Mouse (Mus musculus) bone marrow macrophage, adult 2 months (primary cell): ENCODE measurements around the gene Dhx15. TPM values are rescaled to one million over a fixed set of nuclear protein-coding genes. Genes with fewer than 3 reads are reported as not detected.

Source experiments
- H3K27ac ChIP-seq: 2 replicates; pipeline ENCODE4 v1.5.1; 2012; ENCODE audit warnings: low read depth, low read length; ENCODE audit not compliant: insufficient read depth
- H3K4me1 ChIP-seq: 2 replicates; pipeline ENCODE4 v1.6.1; 2012; ENCODE audit warnings: low read length; ENCODE audit not compliant: control insufficient read depth, insufficient read depth
- H3K4me3 ChIP-seq: 2 replicates; pipeline ENCODE4 v1.5.1; 2012; ENCODE audit warnings: mild to moderate bottlenecking, low read length, moderate library complexity; ENCODE audit not compliant: insufficient read depth
- CTCF ChIP-seq: IDR thresholded peaks from 2 replicates; pipeline ENCODE4 v1.5.1; 2012; ENCODE audit warnings: low read depth, mild to moderate bottlenecking, low read length, moderate library complexity
- POLR2A ChIP-seq: IDR thresholded peaks from 2 replicates; pipeline ENCODE4 v1.6.1; 2012; ENCODE audit warnings: mild to moderate bottlenecking, low read depth, low read length, borderline replicate concordance
- polyA plus RNA-seq: library from polyadenylated mRNA; stranded (reverse); fragments of >200 nt; gene quantifications from 2 replicates; pipeline ENCODE4 v1.2.4, GENCODE M21; 2012; ENCODE audit not compliant: missing spikeins, insufficient read depth, insufficient read length

The Dhx15 gene
- polyA plus RNA-seq, 1 experiment: 86.1 TPM

DNA sequence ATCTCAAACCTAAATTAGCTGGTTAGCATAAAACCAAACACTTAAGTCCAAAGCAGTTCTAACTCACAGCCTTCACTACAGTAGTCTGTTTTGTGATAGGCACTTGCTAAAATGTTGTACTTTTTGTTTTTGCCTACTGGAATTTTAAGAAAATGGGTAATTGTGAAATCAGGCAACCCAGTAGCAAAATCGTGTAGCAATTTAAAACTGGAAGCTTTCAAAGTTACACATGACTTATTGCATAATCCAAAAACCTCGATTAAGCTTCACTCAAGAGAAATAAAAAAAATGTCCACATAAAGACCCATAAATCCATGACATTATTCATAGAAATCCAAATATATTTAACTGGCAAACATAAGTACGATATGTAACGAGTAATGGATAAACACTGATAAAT is 43.2 kb downstream of the Dhx15 start:
- H3K27ac ChIP-seq: peak overlapping the region; percentile 70
- H3K4me3 ChIP-seq: no peak overlapping the region
- peaks cover 15% of the 10 kb centered on the region for H3K4me1 ChIP-seq
- TF ChIP-seq CTCF (no peak), POLR2A (no peak)

DNA sequence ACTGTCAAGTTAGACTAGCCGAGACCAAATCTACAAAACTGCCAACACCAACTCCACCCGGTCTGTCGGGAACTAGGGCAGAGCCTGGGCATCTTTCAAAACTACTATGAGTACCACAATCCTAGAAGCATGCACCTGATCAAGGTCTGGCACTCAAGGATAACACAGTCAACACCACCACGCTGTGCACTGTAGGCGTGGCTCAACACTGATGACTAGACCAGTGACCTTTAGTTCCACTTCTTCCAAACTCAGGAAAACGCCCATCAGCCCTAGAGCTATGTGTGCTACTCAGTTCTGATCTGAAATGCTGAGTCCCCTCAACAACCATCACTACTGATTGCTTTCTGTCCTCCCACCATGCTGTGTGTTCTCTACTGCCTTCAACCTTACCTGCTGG is 44.6 kb downstream of the Dhx15 start:
- TF ChIP-seq CTCF (no peak), POLR2A (no peak)
- Histone ChIP-seq H3K4me3 (no peak overlapping the region), H3K4me1 (peaks cover 22% of the 10 kb centered on the region), H3K27ac (no peak overlapping the region)

GRCm38 (mm10) chr5:52141936-52142335 is 48.4 kb downstream of the Dhx15 start:
- H3K4me3 ChIP-seq: no peak overlapping the region
- no peak overlapping the region for H3K27ac ChIP-seq
- TF ChIP-seq POLR2A (no peak), CTCF (no peak)
- peaks cover 31% of the 10 kb centered on the region for H3K4me1 ChIP-seq

DNA sequence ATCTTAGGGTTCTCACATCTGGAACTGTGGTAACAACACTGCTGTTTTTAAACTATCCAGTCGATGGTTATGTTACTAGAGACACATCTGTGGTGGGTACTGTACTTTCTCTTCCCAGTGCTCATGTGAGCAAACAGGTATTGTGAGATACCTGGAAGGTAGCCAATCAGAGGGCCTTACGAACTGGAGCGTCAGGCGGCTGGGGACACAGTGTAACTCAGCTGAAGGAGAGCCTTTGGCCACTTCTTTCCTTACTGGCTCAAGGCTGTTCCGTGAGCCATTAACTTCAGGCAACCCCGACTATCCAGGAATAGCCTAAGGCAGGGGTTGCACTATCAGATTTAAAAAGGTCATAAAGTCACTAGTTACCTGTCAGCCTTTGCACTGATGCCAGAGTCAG is 51.5 kb downstream of the Dhx15 start:
- Histone ChIP-seq H3K27ac (no peak overlapping the region), H3K4me3 (no peak overlapping the region), H3K4me1 (peaks cover 23% of the 10 kb centered on the region)
- TF ChIP-seq POLR2A (no peak), CTCF (no peak)

DNA sequence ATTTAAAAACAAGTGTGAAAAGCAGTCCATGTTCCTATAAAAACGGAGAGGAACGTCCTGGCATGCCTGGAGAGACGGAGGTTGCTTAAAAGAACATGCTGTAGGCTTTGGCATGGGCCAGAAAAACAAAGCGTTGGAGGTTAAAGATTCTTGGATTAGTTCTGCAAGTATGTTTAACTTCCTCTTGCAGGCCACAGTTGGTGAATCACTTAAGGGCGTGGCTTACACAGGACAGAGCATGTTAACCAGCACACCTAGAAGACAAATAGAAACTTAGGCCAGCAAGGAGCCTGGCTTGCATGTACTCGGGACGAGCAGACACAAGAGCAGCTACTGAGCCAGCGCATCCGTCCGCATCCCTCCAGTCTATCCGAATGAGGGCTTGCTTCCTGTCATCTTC is 52.2 kb downstream of the Dhx15 start:
- Histone ChIP-seq H3K4me1 (peaks cover 23% of the 10 kb centered on the region), H3K27ac (no peak overlapping the region), H3K4me3 (no peak overlapping the region)
- TF ChIP-seq CTCF: no peak
- no peak for TF ChIP-seq POLR2A

GRCm38 (mm10) chr5:52135460-52136141 is 54.7 kb downstream of the Dhx15 start:
- peaks cover 18% of the 10 kb centered on the region for H3K4me1 ChIP-seq
- H3K27ac ChIP-seq: no peak overlapping the region
- no peak for TF ChIP-seq CTCF
- no peak overlapping the region for H3K4me3 ChIP-seq

GRCm38 (mm10) chr5:52132840-52133239 is 57.5 kb downstream of the Dhx15 start:
- Histone ChIP-seq H3K4me3 (no peak overlapping the region), H3K27ac (no peak overlapping the region), H3K4me1 (peaks cover 7% of the 10 kb centered on the region)
- TF ChIP-seq CTCF: no peak
- TF ChIP-seq POLR2A: no peak

DNA sequence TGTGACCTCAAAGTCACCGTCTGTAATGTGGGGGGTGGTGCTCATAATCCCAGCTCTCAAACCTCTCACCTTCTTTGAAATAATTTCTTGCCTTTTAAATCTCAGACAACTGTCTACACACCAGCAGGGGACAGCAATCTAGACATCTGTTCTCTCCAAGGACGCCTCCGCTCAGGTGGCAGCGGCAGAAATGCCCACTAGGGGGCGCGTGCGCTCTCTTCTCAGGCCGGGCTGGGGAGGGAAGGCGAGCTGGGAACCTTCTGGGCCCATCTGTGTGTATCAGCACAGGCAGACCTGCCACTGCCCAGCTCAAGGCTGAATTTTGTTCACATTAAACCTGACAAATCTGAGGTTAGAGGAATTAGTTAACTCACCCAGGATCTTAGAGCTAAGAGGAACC is 58.2 kb downstream of the Dhx15 start:
- no peak overlapping the region for H3K27ac ChIP-seq
- TF ChIP-seq CTCF (peak; percentile 58), POLR2A (no peak)
- H3K4me1 ChIP-seq: peaks cover 2% of the 10 kb centered on the region
- no peak overlapping the region for H3K4me3 ChIP-seq

DNA sequence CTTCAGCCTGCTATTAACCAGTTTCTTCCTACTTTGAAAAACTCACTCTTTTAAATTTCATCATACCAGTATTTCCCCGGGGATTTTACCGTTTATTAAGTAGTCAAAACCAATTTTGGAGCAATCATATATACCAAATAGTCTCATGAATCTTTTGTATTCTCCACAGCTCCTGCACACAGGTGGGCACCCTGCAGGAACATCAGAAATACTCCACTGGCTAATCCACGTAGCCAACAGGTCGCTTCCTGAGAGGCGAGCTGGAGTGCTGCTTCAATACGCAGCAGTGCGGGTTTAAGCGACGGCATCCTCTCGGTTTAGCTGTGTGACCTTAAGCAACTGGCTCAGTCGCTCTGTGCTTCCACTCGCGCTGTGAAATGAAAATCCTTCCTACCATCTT is 58.9 kb downstream of the Dhx15 start:
- TF ChIP-seq CTCF: no peak
- TF ChIP-seq POLR2A: no peak
- Histone ChIP-seq H3K27ac (no peak overlapping the region), H3K4me1 (peaks cover 2% of the 10 kb centered on the region), H3K4me3 (no peak overlapping the region)

GRCm38 (mm10) chr5:52130496-52130895 is 59.8 kb downstream of the Dhx15 start:
- no peak overlapping the region for H3K27ac ChIP-seq
- TF ChIP-seq CTCF (no peak), POLR2A (no peak)
- H3K4me3 ChIP-seq: no peak overlapping the region
- H3K4me1 ChIP-seq: peaks cover 2% of the 10 kb centered on the region

DNA sequence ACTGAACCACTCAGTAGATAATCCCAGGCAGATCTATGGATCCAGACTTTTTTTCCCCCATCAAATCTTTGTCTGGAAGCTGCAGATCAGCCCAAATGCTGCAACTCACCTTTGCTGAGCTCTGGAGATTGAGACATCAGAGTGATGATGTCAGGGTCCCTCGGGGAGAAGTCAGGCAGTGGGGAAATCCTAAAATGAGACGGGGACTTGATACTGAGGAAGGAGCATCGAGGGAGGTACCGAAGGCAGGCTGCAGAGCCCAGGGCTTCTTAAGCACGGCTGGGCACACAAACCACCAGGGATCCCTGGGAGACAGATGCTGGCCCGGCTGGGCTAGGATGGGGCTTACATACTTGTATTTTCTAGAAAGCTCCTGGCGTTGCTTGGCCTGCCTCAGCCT is 64.1 kb downstream of the Dhx15 start:
- TF ChIP-seq CTCF: no peak
- no peak for TF ChIP-seq POLR2A
- Histone ChIP-seq H3K4me3 (no peak overlapping the region), H3K27ac (no peak overlapping the region), H3K4me1 (no peaks in the 10 kb centered on the region)
